Mouse (Mus musculus): ENCODE measurements around the gene Gnpat. TPM values are rescaled to one million over a fixed set of nuclear protein-coding genes. Genes with fewer than 3 reads are reported as not detected.
"Not testable (repeated sequence)": the region's sequence is repeated elsewhere in the genome, so short reads cannot be mapped to it uniquely, and the experiment has no call there.

The Gnpat gene
- total RNA-seq, 2 experiments from 2014 or later = 44.3 to 50.3 TPM

DNA sequence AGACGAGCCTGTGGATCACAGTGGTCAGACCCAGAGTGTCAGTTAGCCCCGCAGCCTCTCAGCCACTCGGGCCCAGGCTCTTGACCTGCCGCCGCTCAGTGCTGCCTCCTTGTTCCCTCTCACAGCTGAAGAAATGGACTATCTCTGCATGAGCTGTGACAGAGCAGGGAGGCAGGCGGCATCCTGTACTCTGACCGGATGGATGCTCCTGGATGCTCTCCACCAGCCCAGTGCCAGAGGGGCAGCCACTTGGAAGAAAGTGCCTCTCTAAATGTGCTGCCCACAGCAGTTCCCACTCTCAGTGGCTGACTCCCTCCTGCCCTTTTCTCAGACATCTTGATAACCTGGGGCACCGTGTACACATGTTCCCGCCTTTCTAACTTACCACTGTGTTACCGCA lies 21.1 kb upstream of the Gnpat start:
- no peak for ATAC-seq (ENCODE audit: poor library complexity, severe bottlenecking)

- not testable (repeated sequence) for ATAC-seq (ENCODE audit: poor library complexity, severe bottlenecking)
Observed at GRCm38 (mm10) chr8:124842929-124843328, 19.9 kb upstream of the Gnpat start.

DNA sequence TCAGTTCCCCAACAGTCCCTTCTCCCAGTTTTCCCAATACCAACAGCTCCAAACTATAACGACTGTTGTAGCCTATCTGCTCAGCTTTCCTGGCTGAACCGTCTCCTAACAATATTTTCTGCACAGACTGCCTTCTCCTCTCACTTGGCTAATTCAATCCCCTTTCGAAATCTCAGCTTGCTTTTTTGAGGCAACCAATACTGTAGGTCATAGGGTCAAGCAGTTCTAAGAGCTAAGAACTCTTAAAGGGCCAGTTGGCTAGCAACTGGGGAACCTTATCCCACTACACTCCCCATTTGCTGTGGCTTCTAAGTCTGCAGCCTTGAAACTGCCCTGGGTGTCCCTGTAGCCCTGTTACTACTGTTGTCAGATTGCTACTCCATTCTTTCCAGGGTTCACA lies 17.7 kb upstream of the Gnpat start:
- no peak for ATAC-seq (ENCODE audit: poor library complexity, severe bottlenecking)

GRCm38 (mm10) chr8:124845573-124845972 lies 17.3 kb upstream of the Gnpat start:
- ATAC-seq (ENCODE audit: poor library complexity, severe bottlenecking) = no peak

DNA sequence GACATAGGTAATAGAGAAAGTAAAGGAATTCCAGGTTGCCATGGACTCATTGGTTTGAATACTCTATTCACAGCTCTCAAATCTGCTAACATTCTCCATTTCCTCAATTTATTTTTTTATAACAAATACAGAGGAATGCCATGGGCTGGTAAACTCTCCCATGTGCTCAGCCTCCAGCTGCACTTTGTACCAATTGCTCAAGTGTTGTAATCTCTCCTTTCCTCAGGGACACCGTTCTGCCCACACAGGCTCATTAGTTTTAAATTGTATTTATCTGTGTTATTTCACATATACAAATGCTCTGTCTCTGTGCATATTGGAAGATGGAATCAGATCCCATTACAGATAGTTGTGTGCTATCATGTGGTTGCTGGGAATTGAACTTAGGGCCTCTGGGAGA lies 9.3 kb upstream of the Gnpat start:
- no peak for ATAC-seq (ENCODE audit: poor library complexity, severe bottlenecking)

DNA sequence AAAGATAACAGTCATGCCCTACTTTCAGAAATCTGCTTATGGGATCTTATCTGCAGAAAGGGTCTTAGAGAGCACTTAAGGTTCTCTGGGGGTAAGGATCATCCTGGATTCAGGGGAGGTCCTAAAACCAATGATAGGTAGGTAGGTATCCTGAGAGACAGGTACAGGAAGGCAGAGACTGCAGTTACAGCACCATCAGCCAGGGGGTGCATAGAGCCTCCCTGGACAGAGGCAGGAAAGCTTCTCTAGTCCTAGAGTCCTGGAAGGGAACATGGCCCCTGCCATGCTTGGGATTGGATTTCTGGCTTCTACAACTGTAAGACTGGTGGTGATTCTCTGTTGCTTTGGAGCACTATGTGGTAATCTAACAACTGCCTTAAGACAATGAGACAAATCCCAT lies 3.4 kb upstream of the Gnpat start:
- ATAC-seq (ENCODE audit: poor library complexity, severe bottlenecking) = peak; percentile 33; the same call in 1 of the 2 replicates

GRCm38 (mm10) chr8:124860188-124860587 lies 2.6 kb upstream of the Gnpat start:
- ATAC-seq (ENCODE audit: poor library complexity, severe bottlenecking) = no peak

DNA sequence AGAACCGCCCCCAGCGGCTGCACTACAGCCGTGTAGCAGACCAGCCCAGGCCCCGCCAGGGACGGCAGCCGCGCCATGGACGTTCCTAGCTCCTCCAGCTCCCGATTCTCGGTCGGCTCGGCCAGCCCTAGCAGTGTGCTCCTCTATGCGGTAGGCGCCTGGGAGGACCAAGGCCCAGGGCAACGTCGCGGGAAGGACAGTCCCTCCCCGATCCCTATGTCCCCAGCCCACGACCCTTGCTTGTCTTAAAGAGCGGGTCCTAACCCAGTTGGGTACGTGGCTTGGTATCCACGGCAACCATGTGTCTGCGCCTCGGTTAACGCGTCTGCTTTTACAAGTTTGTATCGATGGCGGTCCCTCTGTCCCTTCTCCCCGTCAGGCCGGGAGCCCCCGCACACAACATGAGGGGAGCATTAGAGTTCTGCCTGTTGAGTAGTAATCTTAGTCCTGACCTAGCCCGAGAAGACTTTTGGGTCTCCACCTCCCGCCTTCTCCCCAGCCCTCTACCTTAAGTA lies 387 bp downstream of the Gnpat start:
- peak; percentile 10 for ATAC-seq (ENCODE audit: poor library complexity, severe bottlenecking)

GRCm38 (mm10) chr8:124863729-124864128 lies 896 bp downstream of the Gnpat start:
- no peak for ATAC-seq (ENCODE audit: poor library complexity, severe bottlenecking)

GRCm38 (mm10) chr8:124866669-124867068 lies 3.8 kb downstream of the Gnpat start:
- ATAC-seq (ENCODE audit: poor library complexity, severe bottlenecking) = peak; percentile 28

DNA sequence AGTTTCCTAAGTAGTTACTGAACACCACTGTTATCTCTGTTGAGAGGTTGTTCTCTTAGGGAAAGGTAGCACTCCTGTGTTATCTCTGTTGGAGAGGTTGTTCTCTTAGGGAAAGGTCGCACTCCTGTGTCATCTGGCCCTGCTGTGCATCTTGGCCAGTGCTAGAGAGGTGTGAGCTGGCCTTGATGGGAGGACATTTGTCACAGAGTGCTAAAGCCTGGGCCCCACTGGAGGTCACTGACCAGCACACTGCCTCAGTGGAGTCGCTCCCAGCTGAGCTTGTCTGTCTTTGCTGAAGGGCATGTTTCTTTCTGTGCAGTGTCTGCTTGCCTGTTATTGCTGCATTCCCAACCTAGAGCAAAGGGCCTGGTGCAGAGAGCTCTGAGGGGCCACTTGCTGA lies 4.3 kb downstream of the Gnpat start:
- no peak for ATAC-seq (ENCODE audit: poor library complexity, severe bottlenecking)

GRCm38 (mm10) chr8:124869708-124870107 lies 6.9 kb downstream of the Gnpat start:
- no peak for ATAC-seq (ENCODE audit: poor library complexity, severe bottlenecking)

- ATAC-seq (ENCODE audit: poor library complexity, severe bottlenecking) = no peak
Observed at GRCm38 (mm10) chr8:124871474-124871873, 8.6 kb downstream of the Gnpat start.

GRCm38 (mm10) chr8:124872081-124872480 lies 9.2 kb downstream of the Gnpat start:
- ATAC-seq (ENCODE audit: poor library complexity, severe bottlenecking) = no peak

- no peak for ATAC-seq (ENCODE audit: poor library complexity, severe bottlenecking)
Observed at GRCm38 (mm10) chr8:124872690-124873089, 9.9 kb downstream of the Gnpat start.

- no peak for ATAC-seq (ENCODE audit: poor library complexity, severe bottlenecking)
Observed at GRCm38 (mm10) chr8:124878141-124878540, 15.3 kb downstream of the Gnpat start.

DNA sequence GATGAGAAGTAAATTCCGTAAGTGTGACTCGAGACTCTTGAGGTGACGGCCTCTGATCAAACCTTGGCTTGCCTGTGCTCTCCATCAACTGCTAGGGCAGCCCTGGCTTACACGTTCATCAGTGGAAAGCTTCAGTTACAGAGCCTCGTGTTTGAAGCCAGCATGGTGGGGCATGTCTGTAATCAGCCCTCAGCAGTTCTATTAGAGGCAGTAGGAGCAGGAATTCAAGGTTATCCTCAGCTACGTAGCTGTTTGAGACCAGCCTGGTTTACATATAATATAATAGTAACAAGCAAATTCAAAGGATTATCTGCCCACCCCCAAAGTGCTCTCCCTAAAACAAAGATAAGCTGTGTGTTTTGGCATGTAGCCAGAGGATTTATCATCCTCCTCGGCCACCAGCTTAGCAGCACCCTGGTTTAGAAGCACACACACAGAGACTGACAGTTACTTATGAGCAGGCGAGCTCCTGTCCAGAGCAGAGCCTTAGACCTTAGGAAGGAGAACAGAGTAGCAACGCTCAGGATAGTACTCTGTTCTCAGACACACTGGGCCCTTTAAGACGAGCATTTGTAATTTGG lies 16.2 kb downstream of the Gnpat start:
- no peak for ATAC-seq (ENCODE audit: poor library complexity, severe bottlenecking)

DNA sequence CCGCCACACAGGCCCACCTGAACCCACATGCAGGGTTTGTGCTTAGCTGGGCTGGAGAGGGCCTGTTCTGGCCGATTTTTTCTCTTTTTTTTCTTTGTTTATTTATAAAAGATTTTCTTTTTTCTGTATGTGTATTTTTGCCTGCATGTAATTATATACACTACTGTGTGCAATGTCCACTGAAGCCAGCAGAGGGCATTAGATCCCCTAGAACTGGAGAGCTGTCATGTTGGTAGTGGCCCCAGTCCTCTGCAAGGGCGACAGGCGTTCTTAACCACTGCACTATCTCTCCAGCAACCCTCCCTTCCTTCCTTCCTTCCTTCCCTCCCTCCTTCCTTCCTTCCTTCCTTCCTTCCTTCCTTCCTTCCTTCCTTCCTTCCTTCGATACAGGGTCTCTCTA lies 25.6 kb downstream of the Gnpat start:
- no peak for ATAC-seq (ENCODE audit: poor library complexity, severe bottlenecking)

DNA sequence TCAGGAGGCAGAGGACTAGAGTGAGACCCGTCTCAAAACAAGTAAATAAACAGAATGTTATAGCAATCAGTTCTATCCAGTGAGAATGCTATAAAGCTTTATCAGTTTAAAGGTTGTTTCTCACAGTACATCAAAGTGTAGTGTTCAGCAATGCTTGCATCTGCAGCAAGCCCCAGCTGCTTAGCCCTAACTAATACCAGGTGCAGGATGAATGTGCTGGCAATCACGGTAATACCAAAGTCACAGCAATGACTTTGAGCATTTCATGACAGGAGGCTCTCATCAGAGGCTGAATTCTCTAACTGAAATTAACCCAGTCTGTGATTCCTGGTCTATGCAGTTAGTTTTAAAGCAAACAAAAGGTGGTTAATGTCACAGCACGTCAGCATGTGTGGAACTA lies 29.8 kb downstream of the Gnpat start:
- no peak for ATAC-seq (ENCODE audit: poor library complexity, severe bottlenecking)

DNA sequence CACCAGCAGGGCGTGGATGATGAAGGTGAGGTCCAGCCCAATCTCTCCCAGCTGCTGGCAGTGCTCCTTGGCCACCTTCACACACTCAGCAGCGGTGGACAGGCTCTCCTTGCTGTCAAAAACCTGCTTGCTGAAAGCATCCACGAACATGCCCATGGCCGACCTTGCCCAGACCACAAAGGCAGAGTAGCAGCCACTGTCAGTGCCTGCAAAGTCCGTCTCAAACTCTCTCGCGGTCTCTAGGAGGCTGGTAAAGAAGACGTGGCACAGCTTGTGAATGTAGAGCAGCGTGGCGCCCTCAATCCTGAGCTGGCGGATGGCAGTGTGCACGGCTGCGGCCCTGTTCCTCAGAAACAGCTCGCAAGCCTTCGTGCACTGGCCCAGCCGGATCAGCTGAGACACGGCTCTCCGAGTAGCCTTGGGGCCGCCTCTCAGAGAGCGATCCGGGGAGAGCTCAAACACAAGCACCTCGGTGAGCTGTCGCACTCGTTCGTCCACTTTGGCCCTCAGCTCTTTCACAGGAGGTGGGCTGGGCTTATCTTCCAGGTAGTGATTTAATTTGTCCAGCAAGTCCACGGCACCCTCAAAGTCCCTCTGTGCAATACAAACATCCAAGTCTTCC lies 33.3 kb downstream of the Gnpat start:
- no peak for ATAC-seq (ENCODE audit: poor library complexity, severe bottlenecking)

DNA sequence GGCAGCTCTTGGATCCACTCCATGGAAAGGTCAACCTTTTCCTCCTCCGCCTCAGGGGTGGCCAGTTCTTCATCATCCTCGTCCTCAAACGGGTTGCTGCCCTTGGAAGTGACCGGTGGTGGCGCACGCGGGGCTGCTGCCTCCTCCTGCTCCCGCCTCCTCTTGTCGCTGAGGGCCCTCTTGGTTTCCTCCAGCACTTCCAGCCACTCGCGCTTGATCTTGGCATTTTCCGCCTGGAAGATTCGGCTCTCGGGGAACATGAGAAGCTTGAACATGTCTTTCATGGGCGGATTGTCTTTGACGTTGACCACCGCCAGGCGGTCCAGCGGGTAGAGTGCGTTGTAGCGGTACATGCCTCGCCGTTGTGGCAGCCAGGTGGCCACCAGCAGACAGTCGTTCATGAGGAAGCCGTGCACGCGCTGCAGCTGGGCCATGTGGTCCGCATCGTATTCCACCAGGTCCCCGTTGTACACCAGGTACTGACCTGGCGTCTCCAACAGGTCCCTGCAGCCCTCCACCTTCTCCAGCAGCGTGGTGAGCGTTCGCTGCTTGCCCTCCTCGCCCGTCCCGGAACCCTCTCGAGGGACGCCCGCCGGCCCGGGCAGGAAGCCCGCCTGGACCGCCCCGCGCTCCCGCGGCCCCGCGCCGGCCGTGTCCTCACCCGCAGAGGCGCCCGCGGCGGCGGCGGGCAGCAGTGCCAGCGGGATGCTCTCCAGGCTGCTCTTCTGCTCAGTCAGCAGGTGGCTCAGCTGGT lies 34.0 kb downstream of the Gnpat start:
- peak; percentile 68 for ATAC-seq (ENCODE audit: poor library complexity, severe bottlenecking)

Data from megakaryocyte, adult 5-6 weeks (primary cell).